Mouse (Mus musculus) heart, postnatal 14 days (tissue): ENCODE results near the gene Cd3eap. TPM values are rescaled to one million over a fixed set of nuclear protein-coding genes. Genes with fewer than 3 reads are reported as not detected.

ENCODE experiments used
- DNase-seq, 2 experiments: peaks; one replicate each; pipeline ENCODE4 v3.0.0; 2021 to 2022
- intact Hi-C: fragments of 180-260 bp; cut with DNase I; formaldehyde crosslinking; loops from one replicate; pipeline ENCODE4 v1.15.1; 2025
- microRNA-seq, 2 experiments: library from miRNA; unstranded; fragments of <30 nt; microRNA quantifications; one replicate each; pipeline ENCODE4 v1.2.0; 2021 to 2022
- total RNA-seq, 2 experiments: library from RNA; stranded (reverse); gene quantifications; 2 replicates each; pipeline ENCODE4 v1.2.3; 2021

Cd3eap gene
- total RNA-seq, 2 experiments from 2014 or later: 6.5 to 9.4 TPM

DNA sequence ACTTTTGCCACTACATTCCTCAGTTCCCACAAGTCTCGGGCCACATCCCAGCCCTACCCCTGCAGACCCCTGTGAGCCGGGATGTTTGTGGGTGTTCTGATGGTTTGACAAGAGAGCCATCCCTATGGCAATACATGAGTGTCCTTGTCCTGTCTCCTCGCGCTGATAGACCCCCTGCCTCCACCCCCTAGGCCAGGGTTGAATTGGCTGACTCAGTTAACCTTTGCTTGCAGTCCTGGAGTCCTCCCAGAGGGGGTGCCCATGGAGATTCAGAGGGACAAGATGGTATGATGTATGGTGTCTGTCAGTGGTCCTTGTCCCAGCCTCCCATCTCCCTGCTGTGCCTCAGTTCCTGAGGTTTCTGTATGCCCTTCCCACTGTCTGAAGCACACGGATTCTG is 45.2 kb downstream of the Cd3eap start:
- intact Hi-C loops: no loop called here
- DNase-seq: no peak

DNA sequence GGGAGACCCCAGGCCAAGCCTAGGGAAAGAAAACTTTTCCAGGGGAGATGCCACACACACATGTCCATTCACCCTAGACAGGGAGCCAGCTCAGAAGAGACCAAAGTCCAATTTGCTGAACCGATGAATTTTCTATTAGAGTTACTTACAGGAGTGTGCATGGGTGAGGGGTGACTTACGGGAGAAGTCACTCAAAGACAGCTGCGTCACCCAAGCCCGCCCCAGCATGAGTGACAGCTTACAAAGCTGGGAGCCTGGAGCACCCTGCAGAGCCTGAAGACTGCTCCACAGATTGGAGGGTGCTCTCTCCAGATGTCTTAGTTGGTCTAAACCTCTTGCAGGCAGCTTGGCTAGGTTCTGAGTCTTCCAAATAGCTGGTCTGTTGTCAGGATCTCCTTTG is 47.3 kb downstream of the Cd3eap start:
- no peak for DNase-seq
- intact Hi-C loops: no loop called here

DNA sequence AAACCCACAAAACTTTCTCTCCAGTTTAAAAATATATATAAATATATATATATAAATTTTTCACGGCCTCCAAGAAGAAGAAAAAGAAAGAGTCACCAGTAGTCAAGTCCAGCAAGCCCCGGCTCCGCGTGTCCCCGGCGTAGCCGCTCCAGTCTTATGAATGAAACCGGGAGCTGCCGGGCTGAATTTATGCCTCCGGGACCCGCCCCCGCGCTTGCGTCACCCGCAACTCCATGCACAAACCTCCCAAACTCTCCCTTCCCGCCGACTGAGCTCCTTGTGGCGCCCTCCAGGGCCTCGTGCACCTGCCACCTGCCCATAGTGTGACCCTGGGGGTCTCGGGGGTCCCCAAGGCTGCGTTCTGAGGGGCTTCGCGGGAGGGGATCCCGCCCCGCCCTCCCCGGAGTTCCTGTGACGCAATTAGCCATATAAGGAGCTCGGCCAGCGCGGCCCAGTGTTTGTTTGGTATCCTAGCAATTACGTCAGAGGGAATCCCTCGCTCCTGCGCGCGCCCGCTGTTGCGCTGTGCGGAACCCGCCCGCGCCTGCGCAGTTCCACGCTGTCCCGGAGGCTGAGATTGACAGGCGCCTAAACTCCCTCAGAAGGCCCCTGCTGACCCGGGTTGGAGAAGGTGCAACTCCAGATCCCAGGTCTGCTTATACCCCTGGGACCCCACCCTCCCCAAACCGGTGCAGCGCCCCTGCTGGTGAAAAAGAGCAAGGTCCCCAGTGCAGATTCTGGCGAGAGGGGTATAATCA is 49.2 kb downstream of the Cd3eap start, which contains the start of gene Fosb:
TSS of gene Fosb (minus strand) at position 168 of the 758 bp plus-strand sequence.
- intact Hi-C loops: no loop called here
- peak; percentile 96 to 97 for DNase-seq

DNA sequence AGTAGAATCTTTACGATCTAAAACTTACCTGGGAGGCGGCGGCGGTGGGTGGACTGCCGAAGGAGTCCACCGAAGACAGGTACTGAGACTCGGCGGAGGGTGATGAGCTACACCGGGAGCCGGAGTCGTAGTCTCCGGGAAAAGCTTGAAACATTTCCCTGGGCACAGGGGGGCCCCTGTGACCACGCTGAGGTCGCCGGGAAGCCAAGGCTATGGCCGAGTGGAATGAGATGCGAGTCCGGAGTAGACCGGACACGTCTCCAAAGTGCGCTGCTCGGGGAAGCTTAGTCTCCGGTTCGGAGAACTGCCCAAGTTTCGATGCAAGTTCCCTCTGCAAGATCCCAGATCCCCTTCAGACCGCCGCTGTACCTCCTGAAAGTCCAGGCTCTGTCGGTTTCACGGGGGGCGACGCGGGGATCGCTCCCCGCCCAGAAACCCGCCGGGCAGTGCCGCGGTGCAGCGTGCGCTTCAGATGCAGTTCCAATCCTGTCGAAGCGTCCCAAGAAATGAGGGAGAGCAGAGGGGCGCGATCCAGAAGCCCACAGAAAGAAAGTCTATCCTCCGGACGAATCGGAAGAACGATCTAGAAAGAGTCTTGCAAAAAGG is 49.9 kb downstream of the Cd3eap start:
- peak in 1 of 2 experiments; percentile 25 for DNase-seq
- intact Hi-C loops: no loop called here

DNA sequence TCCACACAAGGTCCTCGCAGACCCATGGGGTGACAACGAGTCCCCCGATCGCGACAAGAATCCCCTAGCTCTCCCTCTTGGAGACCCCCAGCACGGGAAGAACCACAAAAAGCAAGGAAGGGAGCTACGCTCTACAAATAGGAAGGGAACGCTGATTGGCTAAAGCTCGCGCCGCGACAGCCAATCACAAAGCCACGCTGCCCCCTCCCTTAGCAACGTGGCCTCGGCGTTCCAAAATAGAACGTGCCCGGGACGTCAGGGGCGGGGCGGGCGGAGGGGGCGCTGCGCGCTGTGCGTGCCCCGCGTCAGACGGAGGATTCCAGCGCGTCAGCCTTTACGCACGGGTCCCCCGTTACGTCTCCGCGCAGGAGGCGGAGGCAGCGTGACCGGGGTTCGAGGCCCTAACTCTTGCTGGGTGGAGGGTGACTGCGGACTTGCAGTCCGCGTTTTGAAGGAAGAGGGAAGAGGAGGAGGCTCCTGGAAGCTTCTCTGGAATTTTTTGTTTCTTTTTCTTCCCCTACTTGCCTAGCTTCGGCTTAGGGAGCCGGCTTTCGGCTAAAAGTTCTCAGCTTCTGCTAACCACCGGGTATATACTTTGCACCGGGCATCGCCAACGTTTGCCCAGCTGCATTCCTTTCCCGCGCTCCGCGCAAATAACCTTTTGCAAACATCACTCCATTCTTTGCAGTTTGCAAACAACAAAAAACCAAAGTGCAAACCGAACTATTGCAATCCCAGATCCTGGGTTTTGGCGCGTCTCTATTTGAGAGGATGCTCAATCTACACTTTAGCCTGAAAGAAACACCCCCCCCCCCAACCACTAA is 50.6 kb downstream of the Cd3eap start:
- DNase-seq: peak; percentile 96 to 98
- intact Hi-C loops: no loop called here

DNA sequence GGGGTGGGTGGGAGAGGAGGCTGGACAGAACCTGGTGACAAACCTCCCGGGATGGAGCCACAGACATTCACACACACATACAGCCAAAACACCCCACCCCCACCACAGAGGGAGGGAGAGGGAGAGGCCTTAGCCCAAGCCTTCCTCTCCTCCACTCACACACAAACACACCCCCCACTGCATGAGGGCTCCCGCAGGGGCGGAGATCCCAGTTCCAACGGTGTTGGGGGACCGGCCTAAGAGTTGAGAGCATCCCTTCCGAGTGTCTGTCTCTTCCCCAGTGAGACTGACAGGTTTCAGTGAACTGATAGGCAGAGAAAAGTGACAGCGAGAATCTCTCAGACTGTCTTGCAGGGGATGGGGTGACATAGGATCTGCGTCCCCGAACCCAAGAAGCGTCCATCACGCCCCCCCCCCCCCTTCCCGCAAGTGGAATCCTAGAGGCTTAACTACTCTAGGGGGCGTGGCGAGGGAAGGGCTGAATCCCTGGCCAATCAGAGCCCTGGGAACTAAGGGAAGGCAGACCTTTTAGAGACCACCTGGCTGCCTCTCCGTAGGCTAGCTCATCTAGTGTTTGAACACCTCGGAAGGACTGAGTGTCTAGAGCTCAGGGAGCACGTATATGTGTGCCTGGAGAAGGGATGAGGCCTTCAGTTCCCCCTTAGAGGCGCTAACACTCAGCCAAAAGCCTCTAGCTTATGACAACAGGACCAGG is 51.4 kb downstream of the Cd3eap start:
- intact Hi-C loops: no loop called here

DNA sequence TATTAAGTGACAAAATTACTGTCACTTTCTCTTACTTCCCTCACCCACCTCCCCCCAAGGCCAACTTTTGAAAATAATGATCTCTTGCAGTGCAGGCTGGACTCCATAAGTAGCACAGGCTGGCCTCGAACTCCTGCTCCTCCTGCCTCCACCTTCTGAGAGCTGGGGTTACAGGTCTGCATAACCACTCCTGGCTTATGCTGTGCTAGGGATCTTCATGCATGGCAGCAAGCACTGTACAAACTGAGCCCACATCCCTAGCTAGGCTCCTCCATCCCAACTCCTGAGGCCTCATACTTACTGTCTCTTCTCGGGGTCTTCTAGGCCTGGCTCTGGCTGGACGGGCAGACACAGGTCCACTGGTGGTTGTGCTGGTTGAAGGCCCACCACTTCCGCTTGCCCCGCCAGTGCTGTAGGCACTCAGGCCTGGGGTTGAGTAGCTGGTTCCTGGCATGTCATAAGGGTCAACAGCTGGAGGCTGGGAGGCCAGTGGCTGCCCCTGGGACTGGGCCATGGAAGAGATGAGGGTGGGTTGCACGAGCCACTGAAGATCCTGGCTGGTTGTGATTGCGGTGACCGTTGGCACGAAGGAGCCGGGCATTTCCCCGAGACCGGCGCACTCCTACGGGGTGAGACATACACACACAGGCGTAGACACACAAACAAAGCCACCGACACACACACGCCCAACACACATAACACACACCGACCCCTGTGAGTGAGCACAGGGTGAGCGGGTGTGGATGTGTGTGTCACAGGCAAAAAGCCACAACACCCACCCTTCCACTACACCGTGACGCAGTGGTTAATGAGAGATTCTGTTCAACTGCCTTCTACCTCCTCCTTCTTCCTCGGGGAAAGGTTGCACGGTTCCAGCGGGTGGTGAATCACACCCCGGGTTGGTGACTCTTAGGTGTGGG is 52.2 kb downstream of the Cd3eap start:
- no peak for DNase-seq
- intact Hi-C loops: no loop called here

More for the DNA sequence above, 51.4 kb downstream of the Cd3eap start:
- peak; percentile 72 to 82 for DNase-seq

Small RNA genes within 50 kb of the gene (microRNA-seq; reads per million reads assigned to microRNA genes)
- gene Mir343: 0 reads per million in 2 experiments

Other genes with a start within 250 kb of the Cd3eap start
- gene Gm4969, start 241.1 kb downstream of the Cd3eap start, total RNA-seq: under 1 TPM in 1 of 2 experiments, not detected in 1; 0.12 TPM
- 1 to 10 TPM; 5.7 to 6.6 TPM for gene Fbxo46, start 239.6 kb downstream of the Cd3eap start, total RNA-seq
- 1 to 10 TPM; 5.9 to 6.1 TPM for gene Qpctl, start 210.2 kb downstream of the Cd3eap start, total RNA-seq
- gene Snrpd2, start 209.8 kb downstream of the Cd3eap start, total RNA-seq: 10 to 100 TPM; 62.8 to 70.8 TPM
- under 1 TPM; 0.37 to 0.55 TPM for gene Gipr, start 193.4 kb downstream of the Cd3eap start, total RNA-seq
- gene Eml2, start 183.1 kb downstream of the Cd3eap start, total RNA-seq: 10 to 100 TPM; 37.9 to 43.0 TPM
- 10 to 100 TPM in 1 of 2 experiments, 1 to 10 TPM in 1; 9.9 to 11.2 TPM for gene Gpr4, start 146.9 kb downstream of the Cd3eap start, total RNA-seq
- gene Opa3, start 131.1 kb downstream of the Cd3eap start, total RNA-seq: 10 to 100 TPM; 54.8 to 58.3 TPM
- gene Vasp, start 87.7 kb downstream of the Cd3eap start, total RNA-seq: 10 to 100 TPM; 55.7 to 59.1 TPM
- gene Ppm1n, start 79.4 kb downstream of the Cd3eap start, total RNA-seq: not detected
- gene Rtn2, start 76.9 kb downstream of the Cd3eap start, total RNA-seq: 100 to 1,000 TPM; 106 to 122 TPM
- 1 to 10 TPM in 1 of 2 experiments, under 1 TPM in 1; 0.60 to 1.2 TPM for gene Fosb, start 49.4 kb downstream of the Cd3eap start, total RNA-seq
- gene Ercc1, start 14.7 kb downstream of the Cd3eap start, total RNA-seq: 10 to 100 TPM; 41.1 to 48.0 TPM
- gene Ppp1r13l, start 266 bp upstream of the Cd3eap start, total RNA-seq: 10 to 100 TPM; 25.0 to 28.4 TPM
- gene Ercc2, start 22.5 kb upstream of the Cd3eap start, total RNA-seq: 10 to 100 TPM; 12.4 to 15.7 TPM
- gene Klc3, start 44.6 kb upstream of the Cd3eap start, total RNA-seq: under 1 TPM; 0.45 to 0.63 TPM
- 1,000 to 10,000 TPM; 3,946 to 4,137 TPM for gene Ckm, start 45.3 kb upstream of the Cd3eap start, total RNA-seq
- gene Mark4, start 99.3 kb upstream of the Cd3eap start, total RNA-seq: 10 to 100 TPM; 23.3 to 25.0 TPM
- gene Exoc3l2, start 103.8 kb upstream of the Cd3eap start, total RNA-seq: 1 to 10 TPM in 1 of 2 experiments, under 1 TPM in 1; 0.79 to 1.1 TPM
- 1 to 10 TPM; 2.0 to 2.2 TPM for gene Bloc1s3, start 148.9 kb upstream of the Cd3eap start, total RNA-seq
- 10 to 100 TPM; 48.9 to 49.6 TPM for gene Trappc6a, start 148.9 kb upstream of the Cd3eap start, total RNA-seq
- gene Nkpd1, start 158.4 kb upstream of the Cd3eap start, total RNA-seq: not detected
- gene Ppp1r37, start 203.6 kb upstream of the Cd3eap start, total RNA-seq: 10 to 100 TPM; 41.3 to 41.5 TPM
- gene Zfp296, start 217.8 kb upstream of the Cd3eap start, total RNA-seq: under 1 TPM; 0.20 to 0.36 TPM
- gene Gemin7, start 218.1 kb upstream of the Cd3eap start, total RNA-seq: 10 to 100 TPM; 45.6 to 49.8 TPM
- 10 to 100 TPM; 21.5 to 22.6 TPM for gene Clasrp, start 245.0 kb upstream of the Cd3eap start, total RNA-seq